Mouse (Mus musculus) lung, postnatal 0 days (tissue): ENCODE measurements at regions not wholly inside any gene's neighbourhood (a gene's known extent, or its start where the extent isn't known, plus 50 kb on each side); places are given as distances from the start of the nearest gene placed in this dataset.

Source experiments
- CTCF ChIP-seq: IDR thresholded peaks from 2 replicates; pipeline ENCODE4 v1.5.1; 2016; ENCODE audit warnings: antibody characterized with exemption, mild to moderate bottlenecking
- EP300 ChIP-seq: IDR thresholded peaks from 2 replicates; pipeline ENCODE4 v1.6.1; 2016; ENCODE audit warnings: antibody characterized with exemption, mild to moderate bottlenecking, control low read depth

- no peak for TF ChIP-seq CTCF
- no peak for TF ChIP-seq EP300
These were observed 61.3 kb upstream of the Bnc1 start for GRCm38 (mm10) chr7:82053411-82053810.
